Mouse (Mus musculus): Measurements from ENCODE around the gene Prss21.

The Prss21 gene

GRCm38 (mm10) chr17:23867756-23868155 is at the start of gene Prss21:
TSS of gene Prss21 (plus strand) at chr17:23868056.
- no peak for DNase-seq (ENCODE audit: low spot score in 2 of 2)

DNA sequence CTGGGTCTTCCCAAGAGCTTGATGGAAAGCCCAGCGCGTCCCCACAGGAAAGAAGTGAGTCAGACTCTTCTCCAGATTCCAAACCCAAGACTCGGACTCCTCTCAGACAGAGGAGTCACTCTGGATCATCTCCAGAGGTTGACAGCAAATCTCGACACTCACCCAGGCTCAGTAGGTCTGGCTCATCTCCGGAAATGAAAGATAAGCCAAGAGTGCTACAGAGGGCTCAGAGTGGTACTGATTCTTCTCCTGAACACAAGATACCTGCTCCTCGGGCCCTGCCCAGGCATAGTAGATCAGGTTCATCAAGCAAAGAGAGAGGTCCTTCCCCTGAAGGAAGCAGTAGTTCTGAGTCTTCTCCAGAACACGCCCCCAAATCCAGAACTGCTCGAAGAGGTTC is 49.3 kb upstream of the Prss21 start:
- no peak for DNase-seq (ENCODE audit: low spot score in 2 of 2)

GRCm38 (mm10) chr17:23819235-23819634 is 48.6 kb upstream of the Prss21 start:
- no peak for DNase-seq (ENCODE audit: low spot score in 2 of 2)

- DNase-seq (ENCODE audit: low spot score in 2 of 2), result no peak
Observed at GRCm38 (mm10) chr17:23820731-23821130, 47.1 kb upstream of the Prss21 start.

- no peak for DNase-seq (ENCODE audit: low spot score in 2 of 2)
Observed at GRCm38 (mm10) chr17:23822094-23822493, 45.8 kb upstream of the Prss21 start.

DNA sequence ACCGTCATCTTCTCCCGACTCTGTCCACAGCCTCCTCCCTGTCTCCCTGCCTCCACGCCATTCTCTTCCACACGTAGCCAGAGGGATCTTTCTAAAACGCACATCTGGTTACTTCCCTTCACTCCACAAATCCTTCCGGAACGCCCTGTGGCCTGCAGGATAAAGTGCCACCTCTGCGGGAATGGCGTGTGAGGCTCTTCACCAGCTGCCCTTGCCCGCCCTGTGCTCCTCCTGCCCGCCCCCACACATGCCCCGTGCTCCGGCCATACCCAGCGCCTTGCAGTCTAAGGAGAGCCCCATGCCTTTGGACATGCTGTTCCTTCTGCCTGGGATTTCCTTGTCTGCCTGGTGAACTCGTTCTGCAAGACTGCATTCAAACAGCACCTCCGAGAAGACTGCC is 44.8 kb upstream of the Prss21 start:
- DNase-seq (ENCODE audit: low spot score in 2 of 2), result no peak

DNA sequence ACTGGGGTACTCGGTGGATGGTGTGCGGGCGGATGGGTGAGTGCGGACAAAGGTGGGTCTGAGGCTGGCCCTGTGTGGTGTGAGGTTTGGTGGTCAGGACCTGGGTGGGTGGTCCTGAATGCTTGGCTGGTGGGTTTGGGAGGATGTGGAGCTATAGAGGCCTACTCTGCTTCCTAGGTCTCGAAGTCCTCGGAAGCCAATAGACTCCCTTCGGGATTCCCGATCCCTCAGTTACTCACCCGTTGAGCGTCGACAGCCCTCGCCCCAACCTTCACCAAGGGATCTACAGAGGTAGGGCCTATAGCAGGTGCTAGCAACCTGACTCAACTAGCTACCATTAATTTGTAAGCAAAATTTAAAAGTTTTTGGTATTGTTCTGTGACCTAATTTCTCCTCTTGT is 44.2 kb upstream of the Prss21 start:
- no peak for DNase-seq (ENCODE audit: low spot score in 2 of 2)

DNA sequence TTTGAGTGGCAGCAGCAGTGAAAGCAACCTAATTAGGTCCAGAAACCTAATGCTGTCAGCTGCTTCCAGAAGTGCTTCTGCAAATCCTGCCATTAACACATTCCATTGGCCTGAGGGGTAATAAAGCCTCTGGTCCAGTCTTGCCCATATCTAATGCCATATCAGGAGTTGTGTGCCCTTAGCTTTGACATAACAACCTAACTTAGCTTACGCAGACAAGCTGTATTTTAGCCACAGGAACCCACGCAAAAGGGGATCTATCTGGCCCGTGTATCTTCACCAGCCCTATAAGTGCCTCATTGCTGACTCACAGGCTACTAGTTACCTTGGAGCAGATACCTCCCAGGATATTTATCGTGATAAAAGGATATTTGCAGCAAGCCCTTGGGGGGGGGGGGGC is 42.3 kb upstream of the Prss21 start:
- DNase-seq (ENCODE audit: low spot score in 2 of 2), result no peak

DNA sequence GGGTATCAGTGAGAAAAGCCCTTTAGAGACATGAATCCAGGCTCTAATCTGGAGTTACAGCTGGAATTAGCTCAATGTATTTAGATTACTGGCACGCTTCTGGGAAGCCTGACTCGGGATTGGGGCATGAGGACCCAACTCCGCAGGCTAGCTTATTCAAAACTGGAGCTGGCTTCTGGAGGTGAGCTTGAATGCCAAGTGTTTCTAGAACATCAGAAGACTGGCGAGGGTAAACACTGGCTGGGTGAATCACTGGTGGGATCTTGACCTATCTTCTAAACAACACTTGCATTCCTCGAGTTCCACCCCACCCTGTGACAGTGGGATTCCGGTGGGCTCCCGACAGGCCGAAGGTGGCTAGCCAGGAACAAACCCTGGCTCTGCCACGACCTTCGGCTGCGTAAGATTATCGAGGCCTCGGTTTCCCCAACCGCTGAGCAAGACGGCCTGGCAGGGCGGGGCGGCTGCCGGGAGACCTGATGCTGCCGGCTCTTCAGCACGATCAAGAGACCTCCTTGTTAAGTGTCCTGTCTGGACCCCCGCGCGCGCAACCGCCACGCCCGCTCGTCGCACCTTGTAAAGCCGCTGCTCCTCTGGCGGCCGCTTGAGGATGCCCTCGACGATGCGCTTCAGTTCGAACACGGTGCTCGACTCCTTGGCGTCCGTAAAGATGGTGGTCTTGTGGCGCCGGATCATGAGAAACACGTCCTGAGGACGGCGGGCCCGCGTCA is 39.4 kb upstream of the Prss21 start:
- peak; percentile 43 to 51 for DNase-seq (ENCODE audit: low spot score in 2 of 2)

- peak; percentile 81 to 86 for DNase-seq (ENCODE audit: low spot score in 2 of 2)
Observed at GRCm38 (mm10) chr17:23829064-23829619, 38.7 kb upstream of the Prss21 start, which contains the start of gene Elob. TSS of gene Elob (minus strand) at chr17:23829136.

DNA sequence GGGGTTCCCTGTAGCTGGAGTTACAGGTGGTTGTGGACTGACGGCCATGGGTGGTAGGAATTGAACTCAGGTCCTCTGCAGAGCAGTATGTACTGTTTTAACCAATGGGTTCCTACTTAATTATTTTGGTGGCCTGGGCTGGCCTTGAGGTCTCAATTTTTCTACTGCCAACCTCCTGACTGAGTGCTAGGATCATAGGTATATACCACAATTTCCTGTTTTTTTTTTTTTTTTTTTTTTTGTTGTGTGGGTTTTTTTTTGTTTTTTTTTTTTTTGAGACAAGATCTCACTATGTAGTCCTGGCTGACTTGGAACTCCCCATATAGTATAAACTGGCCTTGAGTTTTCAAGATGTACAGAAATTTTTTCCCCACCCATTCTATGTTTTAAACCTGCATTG is 36.7 kb upstream of the Prss21 start:
- no peak for DNase-seq (ENCODE audit: low spot score in 2 of 2)

DNA sequence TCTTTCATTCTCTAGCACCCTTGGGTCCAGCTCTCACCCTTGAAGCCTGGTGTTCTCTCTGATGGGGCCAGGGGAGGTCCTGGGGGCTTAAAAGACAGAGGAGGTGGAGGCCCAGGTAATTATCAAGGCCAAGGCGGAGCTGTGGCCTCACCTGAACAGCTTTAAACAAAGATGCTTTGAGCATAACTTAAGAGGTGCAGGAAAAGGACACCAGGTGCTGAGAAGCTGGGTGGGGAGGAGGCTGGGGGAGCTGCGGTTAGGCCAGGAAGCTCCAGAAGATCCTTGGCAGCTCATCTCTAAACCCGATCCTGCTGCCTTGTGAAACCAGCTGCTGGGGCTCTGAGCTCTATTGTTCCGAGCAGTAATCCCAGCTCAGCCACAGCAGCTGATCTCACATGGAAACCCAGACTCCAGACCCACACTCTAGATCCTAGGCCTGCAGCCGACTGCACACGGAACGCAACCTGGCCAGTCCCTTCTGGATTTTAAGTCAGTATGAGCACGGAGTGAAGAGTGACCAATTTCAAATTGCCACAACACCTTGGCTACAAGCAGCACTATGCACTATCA is 31.8 kb upstream of the Prss21 start, which contains the start of gene Prss33:
Gene Prss33, minus strand, starts transcription at position 51 of the 570 bp plus-strand sequence.
- no peak for DNase-seq (ENCODE audit: low spot score in 2 of 2)

DNA sequence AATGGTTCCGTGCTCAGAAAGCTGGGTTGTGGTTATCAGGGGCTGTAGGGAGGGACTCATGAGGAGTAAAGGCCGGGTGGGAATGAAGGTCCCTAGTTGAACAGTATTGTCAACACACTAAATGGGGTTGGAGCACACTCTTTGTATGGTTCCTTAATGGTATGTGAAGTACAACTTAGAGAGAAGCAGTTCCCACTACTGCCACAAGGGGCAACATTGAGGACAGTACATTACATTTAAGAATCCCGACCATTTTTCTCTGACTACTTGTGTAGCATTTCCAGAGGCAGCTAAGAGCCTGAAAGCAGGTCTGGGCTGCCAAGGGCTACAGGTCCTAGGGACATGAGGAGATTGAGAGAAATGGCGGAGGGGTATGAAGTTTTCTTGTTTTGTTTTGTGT is 26.7 kb upstream of the Prss21 start:
- peak; percentile 32 to 56 for DNase-seq (ENCODE audit: low spot score in 2 of 2)

- no peak for DNase-seq (ENCODE audit: low spot score in 2 of 2)
Observed at GRCm38 (mm10) chr17:23843141-23843811, 24.6 kb upstream of the Prss21 start.

DNA sequence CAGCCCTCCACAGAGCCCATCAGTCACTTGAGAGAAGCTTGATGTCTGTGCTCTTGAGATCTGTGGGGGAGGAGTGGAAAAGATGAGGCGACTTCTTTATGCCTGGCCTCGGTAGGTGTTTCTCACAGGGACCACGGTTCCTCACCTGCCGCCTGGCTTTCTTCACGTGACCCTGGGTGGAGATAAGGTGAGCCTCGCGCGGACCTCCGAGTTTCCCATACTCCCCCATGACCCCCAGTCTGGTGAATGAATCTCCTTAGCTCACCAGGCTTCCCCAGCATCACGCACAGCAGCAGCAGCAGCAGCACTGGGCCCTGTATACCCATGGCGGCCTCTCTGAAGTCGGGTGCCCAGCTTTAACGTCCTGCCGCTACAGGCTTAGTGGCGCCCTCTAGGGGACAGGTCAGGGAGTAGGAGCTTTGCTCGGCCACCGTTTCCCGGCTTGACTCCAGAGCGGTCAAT is 24.0 kb upstream of the Prss21 start, which contains the start of the genes Prss32 and Prss41:
Gene Prss32, plus strand, starts transcription at position 44 of the 462 bp plus-strand sequence.
Gene Prss41, minus strand, starts transcription at position 361 of the 462 bp plus-strand sequence.
- DNase-seq (ENCODE audit: low spot score in 2 of 2), result peak; percentile 42 to 57

DNA sequence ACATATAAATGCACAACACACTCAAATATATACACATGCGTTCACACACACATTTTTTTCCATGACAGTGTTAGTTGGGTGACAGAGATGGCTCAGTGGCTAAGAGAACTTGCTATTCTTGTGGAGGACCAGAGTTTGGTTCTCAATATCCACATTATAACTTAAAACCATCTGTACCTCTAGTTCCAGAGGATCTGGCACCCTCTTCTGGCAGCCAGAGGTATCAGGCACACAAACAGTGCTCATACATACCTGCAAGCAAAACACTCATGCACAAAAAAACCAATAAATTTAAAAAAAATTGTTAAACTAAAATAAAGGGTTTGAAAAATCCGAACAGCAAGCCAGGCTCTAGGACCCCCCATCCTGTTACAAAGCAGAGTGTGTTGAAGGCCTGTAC is 17.8 kb upstream of the Prss21 start:
- DNase-seq (ENCODE audit: low spot score in 2 of 2), result no peak

DNA sequence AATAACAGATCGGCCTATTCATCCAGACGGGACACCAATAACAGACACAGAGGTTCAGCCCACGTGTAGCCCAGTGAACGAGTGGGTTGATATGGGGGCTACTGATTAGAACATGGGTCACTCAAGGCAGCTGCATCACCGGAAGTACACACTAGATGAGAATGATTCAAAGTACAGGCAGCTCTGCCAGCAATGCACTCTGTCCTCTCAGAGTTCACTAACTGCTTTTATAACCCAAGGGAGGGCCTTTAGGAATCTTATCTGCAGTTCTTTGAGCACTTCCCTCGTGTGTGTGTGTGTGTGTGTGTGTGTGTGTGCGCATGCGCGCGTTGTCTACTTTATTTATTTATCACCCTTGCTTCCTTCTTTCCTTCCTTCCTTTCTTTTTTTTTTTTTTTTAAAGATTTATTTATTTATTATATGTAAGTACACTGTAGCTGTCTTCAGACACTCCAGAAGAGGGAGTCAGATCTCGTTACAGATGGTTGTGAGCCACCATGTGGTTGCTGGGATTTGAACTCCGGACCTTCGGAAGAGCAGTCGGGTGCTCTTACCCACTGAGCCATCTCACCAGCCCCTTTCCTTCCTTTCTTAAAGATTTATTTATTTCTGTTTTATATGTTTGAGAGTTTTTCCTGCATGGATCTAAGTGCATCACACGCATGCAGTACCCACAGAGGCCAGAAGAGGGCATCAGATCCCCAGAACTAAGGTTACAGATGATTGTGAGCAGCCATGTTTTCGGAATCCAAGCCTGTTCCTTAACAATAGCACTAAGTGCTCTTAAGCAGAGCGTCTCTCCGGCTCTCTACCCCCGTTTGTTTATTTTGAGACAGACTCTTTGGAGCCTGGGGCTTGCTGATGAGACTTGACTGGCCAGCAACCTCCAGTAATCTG is 16.8 kb upstream of the Prss21 start:
- peak in 1 of 2 experiments; percentile 28 for DNase-seq (ENCODE audit: low spot score in 2 of 2)

- peak; percentile 34 to 46 for DNase-seq (ENCODE audit: low spot score in 2 of 2)
Observed at GRCm38 (mm10) chr17:23853292-23853691, 14.6 kb upstream of the Prss21 start.

DNA sequence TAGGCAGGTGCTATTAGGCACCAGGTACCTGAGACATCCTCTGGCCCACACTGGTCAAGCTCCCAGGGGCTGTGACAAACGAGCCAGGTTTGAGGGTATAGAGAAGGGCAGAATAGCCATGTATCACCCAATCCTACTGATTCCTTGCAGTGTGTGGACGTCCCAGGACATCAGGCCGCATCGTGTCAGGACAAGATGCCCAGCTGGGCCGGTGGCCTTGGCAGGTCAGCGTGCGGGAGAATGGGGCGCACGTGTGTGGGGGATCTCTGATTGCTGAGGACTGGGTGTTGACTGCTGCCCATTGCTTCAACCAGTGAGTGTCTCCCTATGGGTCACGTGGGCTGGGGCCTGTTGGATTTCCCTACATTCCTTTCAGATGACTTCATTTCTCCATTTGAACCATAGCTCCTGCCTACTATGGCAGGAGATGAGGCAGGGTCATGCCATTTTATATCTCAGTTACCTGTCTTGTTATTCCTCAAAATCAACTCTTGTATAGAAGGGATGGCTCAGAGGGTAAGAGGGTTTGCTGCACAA is 13.6 kb upstream of the Prss21 start:
- no peak for DNase-seq (ENCODE audit: low spot score in 2 of 2)

GRCm38 (mm10) chr17:23857193-23857592 is 10.7 kb upstream of the Prss21 start:
- no peak for DNase-seq (ENCODE audit: low spot score in 2 of 2)

GRCm38 (mm10) chr17:23857913-23858312 is 9.9 kb upstream of the Prss21 start:
- DNase-seq (ENCODE audit: low spot score in 2 of 2), result no peak

All from spleen, postnatal 36 days (tissue).